Mouse (Mus musculus) stomach, embryonic 14.5 days (tissue): ENCODE measurements at regions not wholly inside any gene's neighbourhood (a gene's known extent, or its start where the extent isn't known, plus 50 kb on each side); places are given as distances from the start of the nearest gene placed in this dataset.

Experiments used
- ATAC-seq: fragments of 200-750 bp; cut with Nextera tagmentation; 2 replicates; pipeline ENCODE4 v1.8.0; 2017; ENCODE audit warnings: low read depth, moderate TSS enrichment; ENCODE audit not compliant: insufficient number of reproducible peaks, insufficient read depth, low FRiP score
- H3K27ac ChIP-seq: fragments of 300-500 bp; sonication (generic); 2 replicates; pipeline ENCODE4 v1.5.1; 2014; ENCODE audit warnings: mild to moderate bottlenecking, low read length, moderate library complexity, mixed read lengths
- H3K27me3 ChIP-seq: fragments of 300-500 bp; sonication (generic); 2 replicates; pipeline ENCODE4 v1.6.1; 2014; ENCODE audit warnings: low read length, control low read depth, mixed read lengths; ENCODE audit not compliant: control insufficient read depth, insufficient read depth
- H3K36me3 ChIP-seq: fragments of 300-500 bp; sonication (generic); 2 replicates; pipeline ENCODE4 v1.6.1; 2014; ENCODE audit warnings: mild to moderate bottlenecking, control low read depth, low read length, moderate library complexity, mixed read lengths; ENCODE audit not compliant: control insufficient read depth, insufficient read depth
- H3K4me1 ChIP-seq: fragments of 300-500 bp; sonication (generic); 2 replicates; pipeline ENCODE4 v1.6.1; 2014; ENCODE audit warnings: low read length, control low read depth, mixed read lengths; ENCODE audit not compliant: control insufficient read depth, insufficient read depth
- H3K4me2 ChIP-seq: fragments of 300-500 bp; sonication (generic); replicated peaks from 2 replicates; pipeline ENCODE4 v1.6.1; 2014; ENCODE audit warnings: low read depth, low read length, control low read depth
- H3K4me3 ChIP-seq: fragments of 300-500 bp; sonication (generic); 2 replicates; pipeline ENCODE4 v1.5.1; 2014; ENCODE audit warnings: low read depth, low read length, control low read depth
- H3K9ac ChIP-seq: fragments of 300-500 bp; sonication (generic); replicated peaks from 2 replicates; pipeline ENCODE4 v1.6.1; 2014; ENCODE audit warnings: low read depth, mild to moderate bottlenecking, control low read depth, low read length, moderate library complexity, mixed read lengths
- H3K9me3 ChIP-seq: fragments of 300-500 bp; sonication (generic); 2 replicates; pipeline ENCODE4 v1.6.1; 2016; ENCODE audit warnings: low read depth, low read length, control low read depth; ENCODE audit not compliant: control insufficient read depth
- WGBS: fragments of 180-500 bp; shearing (Covaris S2); extraction: QIAGEN DNeasy Blood & Tissue Kit; methylation state at CpG from one replicate; pipeline ENCODE4 v1.1.7; 2014; 5-methylcytosine and 5-hydroxymethylcytosine counted together

- no peak overlapping the region for H3K4me3 ChIP-seq
- H3K4me2 ChIP-seq = no peak overlapping the region
- no peak for ATAC-seq
- H3K27ac ChIP-seq = no peak overlapping the region
- H3K27me3 ChIP-seq = no peaks in the 10 kb centered on the region
- H3K9me3 ChIP-seq = no peaks in the 10 kb centered on the region
- H3K36me3 ChIP-seq = no peaks in the 10 kb centered on the region
- H3K9ac ChIP-seq = no peak overlapping the region
- 89% methylated on average over 4 of the region's 4 CpGs for WGBS
- H3K4me1 ChIP-seq = no peaks in the 10 kb centered on the region
These were observed 94.0 kb upstream of the A230072I06Rik start for GRCm38 (mm10) chr8:12184666-12185065.

DNA sequence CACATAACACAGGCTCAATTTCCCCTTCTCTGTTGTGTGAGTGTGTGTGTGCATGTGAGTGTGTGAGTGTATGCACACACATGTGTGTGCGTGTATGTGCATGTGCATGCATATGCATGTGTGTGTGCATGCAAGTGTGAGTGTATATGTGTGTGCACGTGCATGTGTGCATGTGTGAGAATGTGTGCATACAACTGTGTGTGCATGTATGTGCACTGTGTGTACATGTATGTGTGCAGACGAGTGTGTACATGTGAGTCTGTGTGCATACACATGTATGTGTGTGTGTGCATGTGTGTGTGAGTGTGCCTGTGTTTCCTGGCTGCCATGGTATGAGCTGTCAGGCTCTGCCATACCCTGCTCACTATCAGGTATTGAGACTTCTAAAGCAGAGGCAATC, 91.3 kb upstream of the A230072I06Rik start:
- no peak overlapping the region for H3K9ac ChIP-seq
- H3K27ac ChIP-seq = no peak overlapping the region
- H3K4me1 ChIP-seq = no peaks in the 10 kb centered on the region
- 94% methylated on average over 3 of the region's 3 CpGs for WGBS
- H3K4me2 ChIP-seq = no peak overlapping the region
- H3K9me3 ChIP-seq = no peaks in the 10 kb centered on the region
- no peak overlapping the region for H3K4me3 ChIP-seq
- no peaks in the 10 kb centered on the region for H3K36me3 ChIP-seq
- H3K27me3 ChIP-seq = no peaks in the 10 kb centered on the region
- ATAC-seq = no peak

DNA sequence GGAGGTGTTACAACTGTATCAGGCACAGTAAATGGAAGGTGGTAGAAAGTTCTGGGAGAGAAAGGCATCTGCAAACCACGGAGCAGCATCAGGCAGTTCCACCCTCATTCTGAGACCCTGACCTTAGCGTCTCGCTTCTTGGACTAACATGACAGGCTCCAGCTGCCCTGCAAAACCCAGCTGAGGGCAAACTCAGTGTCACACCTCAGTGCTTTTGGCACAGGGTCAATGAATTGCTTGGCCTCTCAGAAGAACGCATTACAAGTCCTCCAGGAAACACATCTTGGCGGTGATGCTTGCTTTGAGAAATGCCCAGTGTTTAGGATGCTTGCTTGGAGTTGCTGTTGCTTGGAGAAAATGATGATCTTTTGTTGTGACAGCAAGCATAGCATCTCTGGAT, 90.2 kb upstream of the A230072I06Rik start:
- H3K27ac ChIP-seq = no peak overlapping the region
- no peaks in the 10 kb centered on the region for H3K9me3 ChIP-seq
- WGBS = 58% methylated on average over 5 of the region's 5 CpGs
- no peak overlapping the region for H3K4me3 ChIP-seq
- ATAC-seq = no peak
- H3K36me3 ChIP-seq = no peaks in the 10 kb centered on the region
- H3K4me1 ChIP-seq = no peaks in the 10 kb centered on the region
- no peaks in the 10 kb centered on the region for H3K27me3 ChIP-seq
- no peak overlapping the region for H3K9ac ChIP-seq
- no peak overlapping the region for H3K4me2 ChIP-seq

GRCm38 (mm10) chr8:12188960-12189359, 89.7 kb upstream of the A230072I06Rik start:
- H3K36me3 ChIP-seq = no peaks in the 10 kb centered on the region
- H3K27ac ChIP-seq = no peak overlapping the region
- no peaks in the 10 kb centered on the region for H3K9me3 ChIP-seq
- no peaks in the 10 kb centered on the region for H3K27me3 ChIP-seq
- no peak overlapping the region for H3K9ac ChIP-seq
- no peak for ATAC-seq
- WGBS = 82% methylated on average over 4 of the region's 4 CpGs
- H3K4me1 ChIP-seq = no peaks in the 10 kb centered on the region
- no peak overlapping the region for H3K4me3 ChIP-seq
- H3K4me2 ChIP-seq = no peak overlapping the region

DNA sequence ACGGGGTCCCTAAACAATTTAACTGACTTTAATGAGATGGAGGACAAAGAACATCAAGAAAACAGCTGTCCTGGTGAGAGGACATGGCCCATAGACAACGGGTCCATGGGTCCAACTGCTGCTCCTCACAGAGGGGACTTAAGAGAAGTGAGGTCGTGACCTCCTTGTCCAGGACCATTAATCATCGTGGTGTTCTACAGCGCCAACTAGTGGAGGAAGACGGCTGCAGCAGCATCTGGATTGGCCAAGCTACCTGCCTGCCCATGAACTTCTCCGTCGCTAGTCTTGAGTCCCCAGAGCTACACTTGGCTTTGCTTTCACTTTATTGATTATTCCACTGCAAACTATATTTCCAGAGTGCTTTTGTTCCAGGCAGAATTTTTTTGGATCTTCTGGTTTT, 86.6 kb upstream of the A230072I06Rik start:
- H3K36me3 ChIP-seq = no peaks in the 10 kb centered on the region
- H3K27me3 ChIP-seq = no peaks in the 10 kb centered on the region
- H3K27ac ChIP-seq = no peak overlapping the region
- no peaks in the 10 kb centered on the region for H3K9me3 ChIP-seq
- no peak overlapping the region for H3K9ac ChIP-seq
- WGBS = 30% methylated on average over 8 of the region's 8 CpGs
- no peak for ATAC-seq
- H3K4me3 ChIP-seq = no peak overlapping the region
- H3K4me1 ChIP-seq = no peaks in the 10 kb centered on the region
- no peak overlapping the region for H3K4me2 ChIP-seq

DNA sequence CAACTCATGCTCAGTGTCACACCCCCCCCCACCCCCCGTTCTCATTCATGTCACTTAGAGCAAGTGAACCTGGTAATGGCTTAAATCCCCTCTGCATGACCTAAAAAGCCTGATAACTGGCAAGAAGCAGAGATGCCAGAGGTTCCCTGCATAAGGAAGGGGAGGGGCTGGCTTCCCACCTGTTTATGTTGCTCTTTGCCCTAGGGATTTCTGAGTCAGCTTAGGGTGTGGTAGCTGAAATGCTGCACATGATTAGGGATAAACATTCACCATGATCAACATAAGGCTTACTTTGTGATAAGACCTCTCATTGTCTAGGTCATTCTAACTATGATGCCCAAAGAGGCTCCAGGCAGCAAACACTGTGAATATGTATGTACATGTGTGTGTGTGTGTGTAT, 72.7 kb upstream of the A230072I06Rik start:
- no peaks in the 10 kb centered on the region for H3K36me3 ChIP-seq
- no peak overlapping the region for H3K4me2 ChIP-seq
- no peak overlapping the region for H3K4me3 ChIP-seq
- ATAC-seq = no peak
- no peaks in the 10 kb centered on the region for H3K9me3 ChIP-seq
- no peak overlapping the region for H3K27ac ChIP-seq
- no peaks in the 10 kb centered on the region for H3K27me3 ChIP-seq
- no peaks in the 10 kb centered on the region for H3K4me1 ChIP-seq
- no peak overlapping the region for H3K9ac ChIP-seq
- 68% methylated on average over 1 of the region's 1 CpGs for WGBS

DNA sequence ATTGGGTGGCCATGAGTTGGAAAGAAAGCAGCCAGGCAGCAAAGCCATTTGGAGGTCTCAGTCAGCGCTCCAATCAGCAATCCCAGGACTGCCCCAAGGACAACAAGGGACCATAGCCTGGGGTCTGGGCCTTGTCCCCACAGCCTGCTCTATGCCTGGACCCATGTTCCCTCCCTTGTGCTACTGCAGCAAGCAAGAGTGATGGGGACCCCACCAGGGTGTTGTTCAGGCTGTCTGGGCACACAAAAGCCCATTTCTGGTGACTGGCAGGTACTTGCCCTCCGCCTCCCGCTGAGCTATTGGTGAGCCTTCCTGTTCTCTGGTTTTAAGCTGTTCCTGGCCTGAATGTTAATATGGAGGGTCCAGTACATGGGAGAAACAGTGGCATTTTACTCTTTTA, 71.2 kb upstream of the A230072I06Rik start:
- ATAC-seq = no peak
- Histone ChIP-seq H3K4me1 (no peaks in the 10 kb centered on the region), H3K27me3 (no peaks in the 10 kb centered on the region), H3K27ac (no peak overlapping the region), H3K4me2 (no peak overlapping the region), H3K9ac (no peak overlapping the region), H3K9me3 (no peaks in the 10 kb centered on the region), H3K4me3 (no peak overlapping the region), H3K36me3 (no peaks in the 10 kb centered on the region)
- 85% methylated on average over 3 of the region's 3 CpGs for WGBS

- Histone ChIP-seq H3K4me1 (no peaks in the 10 kb centered on the region), H3K36me3 (no peaks in the 10 kb centered on the region), H3K9ac (no peak overlapping the region), H3K9me3 (no peaks in the 10 kb centered on the region), H3K4me2 (no peak overlapping the region), H3K4me3 (no peak overlapping the region), H3K27me3 (no peaks in the 10 kb centered on the region), H3K27ac (no peak overlapping the region)
- ATAC-seq = no peak
- 54% methylated on average over 7 of the region's 7 CpGs for WGBS
These were observed 64.8 kb upstream of the A230072I06Rik start for GRCm38 (mm10) chr8:12213774-12214173.

- H3K4me3 ChIP-seq = no peak overlapping the region
- no peak for ATAC-seq
- no peak overlapping the region for H3K27ac ChIP-seq
- no peaks in the 10 kb centered on the region for H3K27me3 ChIP-seq
- no peak overlapping the region for H3K4me2 ChIP-seq
- no peak overlapping the region for H3K9ac ChIP-seq
- 32% methylated on average over 24 of the region's 24 CpGs for WGBS
- H3K36me3 ChIP-seq = no peaks in the 10 kb centered on the region
- H3K9me3 ChIP-seq = no peaks in the 10 kb centered on the region
- no peaks in the 10 kb centered on the region for H3K4me1 ChIP-seq
These were observed 64.2 kb upstream of the A230072I06Rik start for GRCm38 (mm10) chr8:12214205-12215019.
